Mouse (Mus musculus) stomach, postnatal 0 days (tissue): ENCODE measurements around the gene 1700022I11Rik. TPM values are rescaled to one million over a fixed set of nuclear protein-coding genes. Genes with fewer than 3 reads are reported as not detected.
A peak's percentile ranks its signal among the peaks of the same experiment; 100 is the strongest.

Source experiments
- ATAC-seq: fragments of 200-750 bp; cut with Nextera tagmentation; 2 replicates; pipeline ENCODE4 v1.8.0; 2017; ENCODE audit not compliant: low FRiP score, low TSS enrichment
- DNase-seq: peaks from one replicate; pipeline ENCODE4 v3.0.0-alpha.2; 2016; ENCODE audit warnings: low spot score
- H3K27ac ChIP-seq: fragments of 300-500 bp; sonication (generic); replicated peaks from 2 replicates; pipeline ENCODE4 v1.5.1; 2014; ENCODE audit warnings: mild to moderate bottlenecking, control low read depth
- H3K27me3 ChIP-seq: fragments of 300-500 bp; sonication (generic); 2 replicates; pipeline ENCODE4 v1.6.1; 2014; ENCODE audit warnings: low read length; ENCODE audit not compliant: control insufficient read depth, insufficient read depth
- H3K36me3 ChIP-seq: fragments of 300-500 bp; sonication (generic); 2 replicates; pipeline ENCODE4 v1.6.1; 2014; ENCODE audit warnings: low read length, mixed read lengths; ENCODE audit not compliant: control insufficient read depth, insufficient read depth
- H3K4me1 ChIP-seq: fragments of 300-500 bp; sonication (generic); replicated peaks from 2 replicates; pipeline ENCODE4 v1.6.1; 2014; ENCODE audit warnings: antibody characterized with exemption; ENCODE audit not compliant: control insufficient read depth, insufficient read depth
- H3K4me2 ChIP-seq: fragments of 300-500 bp; sonication (generic); replicated peaks from 2 replicates; pipeline ENCODE4 v1.6.1; 2014; ENCODE audit warnings: low read depth, mild to moderate bottlenecking, control low read depth, moderate library complexity
- H3K4me3 ChIP-seq: fragments of 300-500 bp; sonication (generic); 2 replicates; pipeline ENCODE4 v1.5.1; 2014; ENCODE audit warnings: low read depth, low read length, control low read depth
- H3K9ac ChIP-seq: fragments of 300-500 bp; sonication (generic); 2 replicates; pipeline ENCODE4 v1.6.1; 2014; ENCODE audit warnings: mild to moderate bottlenecking, low read length, control low read depth, mixed read lengths
- H3K9me3 ChIP-seq: fragments of 300-500 bp; sonication (generic); 2 replicates; pipeline ENCODE4 v1.6.1; 2016; ENCODE audit warnings: low read length; ENCODE audit not compliant: control insufficient read depth
- CTCF ChIP-seq: IDR thresholded peaks from 2 replicates; pipeline ENCODE4 v1.5.1; 2016; ENCODE audit warnings: antibody characterized with exemption, low read depth, mild to moderate bottlenecking, moderate library complexity
- EP300 ChIP-seq: optimal IDR thresholded peaks from 2 replicates; pipeline ENCODE3; 2016; ENCODE audit warnings: antibody characterized with exemption
- WGBS: fragments of 180-500 bp; shearing (Covaris S2); extraction: QIAGEN DNeasy Blood & Tissue Kit; methylation state at CpG from one replicate; pipeline ENCODE4 v1.1.7; 2014; 5-methylcytosine and 5-hydroxymethylcytosine counted together
- polyA plus RNA-seq: library from polyadenylated mRNA; unstranded; fragments of >200 nt; fragmentation: Nextera tagmentation; extraction: Ambion mirVana; gene quantifications from 2 replicates; pipeline ENCODE4 v1.2.1, GENCODE M21; 2015

1700022I11Rik gene
- 0.41 and 0.46 TPM in 2 replicates for polyA plus RNA-seq

GRCm38 (mm10) chr4:42969304-42969703, at the start of gene 1700022I11Rik:
TSS of gene 1700022I11Rik (plus strand) at chr4:42969604.
- no peak within 1 kb of the TSS for H3K27ac ChIP-seq
- no peaks in the 10 kb centered on the region for H3K9me3 ChIP-seq
- no peaks in the 10 kb centered on the region for H3K4me1 ChIP-seq
- DNase-seq (no peak), ATAC-seq (no peak)
- no peaks in the 10 kb centered on the region for H3K36me3 ChIP-seq
- H3K4me2 ChIP-seq: no peak within 1 kb of the TSS
- H3K9ac ChIP-seq: no peak within 1 kb of the TSS
- H3K27me3 ChIP-seq: no peaks in the 10 kb centered on the region
- no peak within 1 kb of the TSS for H3K4me3 ChIP-seq
- TF ChIP-seq CTCF: no peak
- no peak for TF ChIP-seq EP300
- WGBS: 85% methylated on average over 4 of the region's 4 CpGs

DNA sequence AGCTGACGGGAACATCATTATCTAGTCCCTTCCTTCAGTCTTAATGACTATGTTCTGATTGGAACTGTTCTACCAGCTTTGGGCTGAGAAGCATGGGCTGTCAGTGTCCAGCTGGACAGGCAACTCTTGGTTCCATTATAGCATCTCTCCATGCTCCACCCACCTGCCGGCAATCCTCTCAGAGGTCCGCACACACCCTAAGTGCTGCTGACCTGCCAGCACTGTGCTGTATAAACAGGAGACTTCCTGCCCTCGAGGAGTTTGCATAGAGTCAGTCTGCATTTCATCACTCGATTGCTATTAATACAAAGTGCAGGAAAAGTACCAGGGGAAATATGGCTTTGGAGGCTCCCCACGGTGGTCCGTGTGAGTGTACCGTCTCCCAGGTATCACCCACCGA, 48.7 kb upstream of the 1700022I11Rik start:
- no peaks in the 10 kb centered on the region for H3K9me3 ChIP-seq
- no peak overlapping the region for H3K27ac ChIP-seq
- H3K36me3 ChIP-seq: no peaks in the 10 kb centered on the region
- H3K27me3 ChIP-seq: no peaks in the 10 kb centered on the region; the same call in 1 of the 2 replicates
- no peak overlapping the region for H3K4me3 ChIP-seq
- H3K9ac ChIP-seq: no peak overlapping the region
- H3K4me1 ChIP-seq: no peaks in the 10 kb centered on the region
- DNase-seq (no peak), ATAC-seq (no peak)
- TF ChIP-seq CTCF (no peak), EP300 (no peak)
- no peak overlapping the region for H3K4me2 ChIP-seq
- WGBS: 50% methylated on average over 9 of the region's 9 CpGs

DNA sequence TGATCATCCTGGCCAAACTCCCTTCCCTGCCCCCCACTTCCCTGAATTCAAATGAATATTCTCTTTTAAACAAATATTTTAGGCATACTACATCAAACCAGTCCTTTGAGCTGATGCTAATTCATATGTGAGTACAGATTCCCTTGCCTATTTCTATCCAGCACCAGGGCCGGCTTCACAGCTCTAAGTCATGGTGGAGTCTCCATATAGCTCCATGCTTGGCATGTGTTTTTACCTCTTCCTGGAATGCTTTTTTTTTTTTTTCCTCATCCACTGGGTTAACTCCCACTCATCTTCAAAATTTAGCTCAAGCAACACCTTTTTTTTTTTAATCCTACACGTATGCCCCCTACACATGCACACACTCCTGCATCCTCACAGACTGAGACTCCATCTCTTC, 47.9 kb upstream of the 1700022I11Rik start:
- Histone ChIP-seq H3K4me1 (no peaks in the 10 kb centered on the region), H3K9me3 (no peaks in the 10 kb centered on the region), H3K4me3 (no peak overlapping the region), H3K27me3 (no peaks in the 10 kb centered on the region), H3K27ac (no peak overlapping the region), H3K36me3 (no peaks in the 10 kb centered on the region), H3K4me2 (no peak overlapping the region), H3K9ac (no peak overlapping the region)
- WGBS: 92% methylated on average over 2 of the region's 2 CpGs
- TF ChIP-seq EP300: no peak
- TF ChIP-seq CTCF: no peak
- DNase-seq: peak; percentile 1
- no peak for ATAC-seq

- Histone ChIP-seq H3K27me3 (no peaks in the 10 kb centered on the region), H3K4me1 (no peaks in the 10 kb centered on the region), H3K27ac (no peak overlapping the region), H3K9ac (no peak overlapping the region), H3K36me3 (no peaks in the 10 kb centered on the region), H3K9me3 (no peaks in the 10 kb centered on the region), H3K4me3 (no peak overlapping the region), H3K4me2 (no peak overlapping the region)
- TF ChIP-seq CTCF (no peak), EP300 (no peak)
- DNase-seq (peak; percentile 9), ATAC-seq (no peak)
- WGBS: 56% methylated on average over 6 of the region's 6 CpGs
Observed at GRCm38 (mm10) chr4:42922056-42922455, 47.3 kb upstream of the 1700022I11Rik start.

DNA sequence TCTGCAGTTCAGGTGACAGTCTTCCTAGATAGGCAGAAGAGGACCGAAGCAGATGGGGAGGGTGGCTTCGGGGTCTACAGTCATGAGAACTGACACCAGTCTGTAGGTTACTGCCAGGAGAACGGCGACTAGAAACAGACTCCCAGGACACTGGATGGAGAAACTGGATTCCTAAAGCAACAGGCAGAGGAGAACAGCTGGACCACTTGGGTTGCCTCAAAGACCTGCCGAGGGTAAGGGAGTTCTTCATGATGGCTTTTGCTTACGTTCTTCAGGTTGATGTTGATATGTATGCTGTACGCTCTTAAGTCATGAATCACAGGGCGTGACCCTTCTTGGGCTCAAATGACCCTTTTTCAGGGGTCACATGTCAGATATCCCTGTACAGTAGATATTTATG, 46.9 kb upstream of the 1700022I11Rik start:
- Histone ChIP-seq H3K4me1 (no peaks in the 10 kb centered on the region), H3K27me3 (no peaks in the 10 kb centered on the region), H3K36me3 (no peaks in the 10 kb centered on the region), H3K9me3 (no peaks in the 10 kb centered on the region), H3K4me3 (no peak overlapping the region), H3K27ac (no peak overlapping the region), H3K4me2 (no peak overlapping the region), H3K9ac (no peak overlapping the region)
- 74% methylated on average over 8 of the region's 8 CpGs for WGBS
- ATAC-seq: no peak
- peak; percentile 9 for DNase-seq
- TF ChIP-seq EP300: no peak
- no peak for TF ChIP-seq CTCF

DNA sequence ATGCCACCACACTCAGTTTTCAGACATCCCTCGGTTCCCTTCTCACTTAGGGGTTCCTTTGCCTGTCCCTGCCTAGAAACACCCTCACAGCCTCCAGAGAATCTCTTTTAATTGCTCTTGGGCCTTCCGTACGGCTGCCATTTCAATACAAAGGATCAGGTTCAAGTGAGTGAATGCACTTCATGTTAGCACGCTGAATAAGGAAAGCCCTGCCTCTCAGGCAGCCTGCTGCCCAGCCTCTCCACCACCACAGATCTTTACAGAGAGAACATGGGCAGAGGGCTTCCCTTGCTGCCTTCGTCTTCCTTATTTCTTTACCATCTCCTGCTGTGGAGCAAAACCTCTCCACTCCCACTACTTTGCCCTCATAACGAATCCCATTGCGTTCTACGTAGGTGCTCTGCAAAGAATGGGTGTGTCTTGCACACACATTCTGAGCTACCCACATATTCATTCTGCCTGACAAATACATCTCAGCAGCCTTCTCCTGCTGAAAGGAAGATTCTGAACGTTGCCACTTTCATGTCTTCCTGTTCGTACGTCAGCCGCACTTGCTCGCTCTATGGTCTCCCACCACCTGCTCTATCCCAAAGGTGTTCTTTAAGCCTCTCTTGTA, 45.2 kb upstream of the 1700022I11Rik start:
- Histone ChIP-seq H3K27me3 (no peaks in the 10 kb centered on the region), H3K9ac (no peak overlapping the region), H3K4me3 (no peak overlapping the region), H3K36me3 (no peaks in the 10 kb centered on the region), H3K27ac (no peak overlapping the region), H3K9me3 (no peaks in the 10 kb centered on the region), H3K4me2 (no peak overlapping the region), H3K4me1 (no peaks in the 10 kb centered on the region)
- 72% methylated on average over 13 of the region's 13 CpGs for WGBS
- no peak for TF ChIP-seq EP300
- TF ChIP-seq CTCF: no peak
- DNase-seq (peak; percentile 10), ATAC-seq (no peak)
